Mouse (Mus musculus): ENCODE measurements around the gene Olfr1377.
"Not testable (repeated sequence)": the region's sequence is repeated elsewhere in the genome, so short reads cannot be mapped to it uniquely, and the experiment has no call there.

Gene Olfr1377

GRCm38 (mm10) chr11:50981667-50982066 is at the start of gene Olfr1377:
Olfr1377 (plus strand) TSS chr11:50981967.
- no peak for ATAC-seq (ENCODE audit: insufficient number of reproducible peaks, low FRiP score, low TSS enrichment)

GRCm38 (mm10) chr11:50932040-50932439 is 49.7 kb upstream of the Olfr1377 start:
- no peak for ATAC-seq (ENCODE audit: insufficient number of reproducible peaks, low FRiP score, low TSS enrichment)

GRCm38 (mm10) chr11:50938435-50938834 is 43.3 kb upstream of the Olfr1377 start:
- no peak for ATAC-seq (ENCODE audit: insufficient number of reproducible peaks, low FRiP score, low TSS enrichment)

DNA sequence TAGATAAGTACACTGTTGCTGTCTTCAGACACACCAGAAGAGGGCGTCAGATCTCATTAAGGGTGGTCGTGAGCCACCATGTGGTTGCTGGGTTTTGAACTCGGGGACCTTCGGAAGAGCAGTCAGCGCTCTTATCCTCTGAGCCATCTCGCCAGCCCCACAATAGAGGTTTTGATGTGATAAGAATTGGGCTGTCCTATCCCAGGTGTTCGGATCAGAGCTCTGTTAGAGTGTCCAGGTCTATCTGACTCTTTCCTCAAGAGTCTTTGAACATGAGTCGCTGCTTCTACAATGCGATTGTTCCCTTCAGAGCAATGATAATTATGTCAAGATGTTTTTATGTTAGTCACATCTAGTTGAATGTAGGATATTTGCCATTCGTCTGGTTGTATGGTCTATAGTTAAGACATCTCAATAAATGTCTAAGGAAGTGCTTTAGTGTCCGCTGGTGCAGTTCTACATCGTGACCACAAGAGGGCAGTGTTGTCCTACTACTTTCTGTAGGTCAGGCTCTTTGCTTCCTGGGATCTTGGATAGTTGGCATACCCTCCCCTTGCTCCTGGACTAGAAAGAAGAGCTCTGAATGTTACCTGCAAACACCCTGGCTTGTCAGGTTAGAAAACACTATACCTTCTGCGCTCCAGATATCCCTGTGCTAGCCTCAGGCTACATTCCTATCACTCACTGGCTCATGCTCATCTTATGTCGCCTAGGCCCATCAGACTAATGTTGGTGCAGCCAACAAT is 42.0 kb upstream of the Olfr1377 start:
- peak; percentile 40; the same call in 1 of the 2 replicates for ATAC-seq (ENCODE audit: insufficient number of reproducible peaks, low FRiP score, low TSS enrichment)

DNA sequence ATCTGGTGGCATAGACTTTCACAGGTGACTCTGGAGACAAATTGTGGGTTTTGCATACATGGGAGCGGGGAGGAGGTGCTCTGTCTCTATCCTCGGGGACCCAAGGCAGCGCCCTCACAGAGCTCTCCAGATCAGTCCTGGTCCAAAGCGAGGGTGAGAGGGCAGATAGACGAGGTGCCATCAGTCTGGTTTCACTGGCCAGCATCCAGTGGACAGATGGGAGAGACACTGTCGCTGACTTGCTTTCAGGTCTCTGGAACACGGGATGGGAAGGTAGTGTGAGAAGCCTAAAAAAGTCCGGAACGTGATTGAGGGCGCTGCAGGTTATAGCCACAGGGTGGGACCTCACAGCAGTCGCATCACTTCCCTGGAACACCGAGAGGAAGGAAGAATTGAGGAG is 39.4 kb upstream of the Olfr1377 start:
- no peak for ATAC-seq (ENCODE audit: insufficient number of reproducible peaks, low FRiP score, low TSS enrichment)

GRCm38 (mm10) chr11:50943506-50943905 is 38.3 kb upstream of the Olfr1377 start, which contains the start of gene 4933414I15Rik:
4933414I15Rik (minus strand) TSS chr11:50943765.
- ATAC-seq (ENCODE audit: insufficient number of reproducible peaks, low FRiP score, low TSS enrichment): no peak

DNA sequence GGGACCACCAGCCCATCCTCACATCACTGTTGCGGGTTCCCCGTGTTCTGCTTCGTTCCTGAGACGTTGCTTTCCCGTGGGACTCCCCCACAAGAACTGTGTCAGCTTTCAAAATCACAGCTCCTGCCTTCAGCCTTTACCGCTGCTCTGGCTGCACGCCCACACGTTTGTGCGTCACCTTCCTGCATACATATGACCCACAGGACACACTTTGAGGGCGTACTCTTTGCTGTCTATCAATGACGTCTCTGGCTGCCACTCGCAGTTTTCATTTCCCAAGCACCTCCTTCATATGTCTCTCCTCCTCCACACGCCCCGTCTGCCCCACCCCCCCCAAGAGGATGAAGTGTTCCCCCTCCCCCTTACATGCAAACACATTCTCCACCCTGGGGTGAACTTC is 29.5 kb upstream of the Olfr1377 start:
- ATAC-seq (ENCODE audit: insufficient number of reproducible peaks, low FRiP score, low TSS enrichment): no peak

DNA sequence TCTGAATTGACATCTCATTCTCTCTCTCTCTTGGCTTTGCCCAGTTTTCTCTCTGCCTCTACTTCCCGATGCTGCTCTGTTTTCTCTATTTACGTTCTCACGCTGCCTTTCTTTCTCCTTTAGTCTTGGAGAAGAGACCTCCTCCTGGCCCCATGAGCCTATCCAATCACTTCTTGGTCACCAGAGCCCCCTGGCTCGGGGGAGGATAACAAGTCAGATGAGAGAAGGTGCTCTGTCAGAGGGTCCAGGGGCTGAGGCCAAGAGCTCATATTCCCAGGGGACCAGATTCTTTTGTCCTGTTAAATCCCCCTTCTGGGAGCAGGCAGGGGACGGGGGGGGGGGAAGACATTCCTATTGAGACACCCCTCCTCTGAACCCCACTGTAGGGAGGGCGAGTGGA is 28.1 kb upstream of the Olfr1377 start, which contains the start of gene Prop1:
Gene Prop1 (minus strand): TSS at position 101 of the 400 bp plus-strand sequence.
- no peak for ATAC-seq (ENCODE audit: insufficient number of reproducible peaks, low FRiP score, low TSS enrichment)

DNA sequence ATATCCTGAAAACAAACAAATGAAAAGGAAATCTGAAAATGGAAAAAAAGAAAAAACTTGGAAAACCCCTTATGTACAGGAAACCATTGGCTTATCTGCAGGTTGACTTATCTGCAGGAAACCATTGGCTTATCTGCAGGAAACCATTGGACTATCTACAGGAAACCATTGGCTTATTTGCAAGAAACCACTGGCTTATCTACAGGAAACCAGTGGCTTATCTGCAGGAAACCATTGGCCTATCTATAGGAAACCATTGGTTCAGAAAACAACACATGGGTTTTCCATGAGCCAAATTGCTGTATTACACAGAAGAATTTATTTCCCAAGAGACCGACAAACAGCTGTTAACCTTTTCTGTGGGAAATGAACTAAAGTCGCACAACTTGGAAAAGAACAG is 16.9 kb upstream of the Olfr1377 start:
- no peak for ATAC-seq (ENCODE audit: insufficient number of reproducible peaks, low FRiP score, low TSS enrichment)

- no peak for ATAC-seq (ENCODE audit: insufficient number of reproducible peaks, low FRiP score, low TSS enrichment)
Measured at GRCm38 (mm10) chr11:50966230-50966629, 15.5 kb upstream of the Olfr1377 start, which contains the start of gene Olfr1378. Olfr1378 (plus strand) TSS chr11:50966530.

DNA sequence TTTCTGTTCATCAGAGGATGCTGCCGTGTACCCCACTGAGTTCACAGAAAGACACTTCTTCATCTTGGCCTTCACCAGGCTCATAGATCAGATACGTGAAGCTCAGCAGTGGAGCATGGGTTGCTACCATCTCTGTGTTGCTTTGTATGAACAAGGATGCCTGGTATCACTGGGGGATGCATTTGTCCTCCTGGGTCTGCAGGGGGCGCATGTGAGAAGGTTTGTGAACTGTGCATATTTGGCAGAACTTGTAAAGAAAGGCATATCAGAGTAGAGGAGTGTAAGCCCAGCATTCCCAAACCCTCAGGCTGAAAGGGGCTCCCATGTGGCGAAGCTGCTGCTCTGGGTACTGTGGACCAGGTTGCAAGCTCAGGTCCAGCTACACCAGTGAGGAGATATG is 4.6 kb upstream of the Olfr1377 start:
- ATAC-seq (ENCODE audit: insufficient number of reproducible peaks, low FRiP score, low TSS enrichment): no peak

DNA sequence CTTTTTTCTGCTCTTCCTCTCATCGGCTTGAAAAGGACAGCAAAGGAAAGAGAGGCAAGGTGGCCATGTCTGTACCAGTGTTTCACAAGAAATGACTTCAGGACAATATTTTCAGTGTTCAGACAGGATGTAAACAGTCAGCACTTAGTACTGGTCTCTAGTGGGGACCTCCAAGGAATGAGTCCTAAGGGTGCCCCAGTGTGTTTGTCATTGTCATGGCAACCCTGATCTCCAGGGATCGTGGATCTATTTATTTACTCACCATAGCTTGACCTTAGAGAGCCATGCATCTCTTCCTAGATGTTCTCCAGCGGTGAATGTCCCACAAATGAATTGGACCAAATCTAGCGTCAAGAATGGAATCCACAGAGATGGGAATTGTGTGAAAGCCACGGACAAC is 21.5 kb downstream of the Olfr1377 start, which contains the start of gene Olfr51:
Gene Olfr51 (plus strand): TSS at position 301 of the 400 bp plus-strand sequence.
- ATAC-seq (ENCODE audit: insufficient number of reproducible peaks, low FRiP score, low TSS enrichment): no peak

GRCm38 (mm10) chr11:51011821-51012220 is 30.1 kb downstream of the Olfr1377 start:
- no peak for ATAC-seq (ENCODE audit: insufficient number of reproducible peaks, low FRiP score, low TSS enrichment)

GRCm38 (mm10) chr11:51013936-51014335 is 32.2 kb downstream of the Olfr1377 start, which contains the start of gene Olfr54:
Olfr54 (plus strand) TSS chr11:51014236.
- ATAC-seq (ENCODE audit: insufficient number of reproducible peaks, low FRiP score, low TSS enrichment): no peak

GRCm38 (mm10) chr11:51016341-51016740 is 34.6 kb downstream of the Olfr1377 start:
- no peak for ATAC-seq (ENCODE audit: insufficient number of reproducible peaks, low FRiP score, low TSS enrichment)

GRCm38 (mm10) chr11:51026811-51027210 is 45.0 kb downstream of the Olfr1377 start:
- ATAC-seq (ENCODE audit: insufficient number of reproducible peaks, low FRiP score, low TSS enrichment): not testable (repeated sequence)

DNA sequence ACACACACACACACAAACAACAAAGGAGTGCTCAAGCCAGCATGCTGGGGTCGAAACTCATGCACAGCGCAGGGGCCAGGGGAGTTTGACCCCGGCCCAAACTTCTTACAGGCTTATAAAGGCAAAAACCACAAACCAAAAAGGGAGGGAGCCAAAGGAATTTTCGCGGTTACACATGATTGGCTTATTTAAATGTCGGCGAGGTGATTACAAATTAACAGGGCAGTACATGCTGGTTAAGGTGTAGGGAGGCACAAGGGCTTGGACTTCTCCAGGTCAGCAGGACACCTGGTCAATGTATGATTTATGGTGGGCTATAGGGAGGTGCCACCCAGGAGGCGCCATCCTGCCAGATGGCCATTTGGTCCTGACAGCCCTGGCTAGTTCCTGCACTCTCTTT is 47.6 kb downstream of the Olfr1377 start:
- ATAC-seq (ENCODE audit: insufficient number of reproducible peaks, low FRiP score, low TSS enrichment): not testable (repeated sequence)

DNA sequence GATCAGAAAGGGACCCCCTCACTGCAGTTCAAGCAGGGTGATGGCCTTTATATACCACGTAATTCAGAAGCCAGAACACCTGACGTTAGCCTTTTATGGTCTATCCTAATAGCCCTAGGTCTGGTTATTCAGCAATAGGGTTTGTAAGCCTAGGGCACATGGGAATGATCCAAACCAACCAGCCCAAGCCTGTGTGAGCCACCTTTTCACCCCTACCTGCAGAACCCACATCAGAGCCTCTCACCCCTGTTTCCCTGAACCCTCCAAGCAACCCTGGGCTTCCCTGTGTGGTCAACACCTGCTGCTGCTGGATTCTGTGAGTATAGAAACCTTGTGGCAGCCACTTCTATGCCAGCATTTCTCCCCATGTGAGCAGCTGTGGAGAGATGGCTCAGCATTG is 48.5 kb downstream of the Olfr1377 start:
- ATAC-seq (ENCODE audit: insufficient number of reproducible peaks, low FRiP score, low TSS enrichment): no peak

DNA sequence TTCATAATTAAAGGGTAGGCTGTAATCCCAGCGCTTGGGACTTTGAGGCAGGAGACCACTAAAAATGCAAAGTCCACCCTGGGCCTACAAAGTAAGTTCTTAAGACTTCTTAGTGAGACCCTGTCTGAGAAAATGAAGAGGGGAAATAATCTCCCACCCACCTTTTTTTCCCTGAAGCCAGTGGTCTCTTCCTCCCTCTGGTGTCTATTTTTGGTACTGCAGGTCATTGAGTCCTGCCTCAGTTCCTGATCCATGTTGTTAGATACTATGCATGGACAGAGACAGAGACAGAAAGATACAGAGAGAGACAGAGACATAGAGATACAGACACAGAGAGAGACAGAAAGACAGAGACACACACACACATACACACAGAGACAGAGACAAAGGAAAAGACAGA is 51.1 kb downstream of the Olfr1377 start:
- ATAC-seq (ENCODE audit: insufficient number of reproducible peaks, low FRiP score, low TSS enrichment): no peak

DNA sequence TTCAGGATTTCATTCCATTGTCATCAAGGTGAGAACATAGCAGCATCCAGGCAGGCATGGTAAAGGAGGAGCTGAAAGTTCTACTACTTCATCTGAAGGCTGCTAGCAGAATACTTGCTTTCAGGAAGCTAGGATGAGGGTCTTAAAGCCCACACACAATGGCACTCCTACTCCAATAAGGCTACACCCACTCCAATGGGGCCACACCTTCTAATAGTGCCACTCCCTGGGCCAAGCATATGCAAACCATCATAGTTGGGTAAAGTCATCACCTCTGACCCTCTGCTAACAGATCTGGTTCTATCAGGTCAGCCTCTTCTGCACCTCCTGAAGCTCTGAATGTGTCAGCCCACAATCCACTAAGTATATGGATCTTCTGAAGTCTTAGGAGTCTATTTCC is 52.4 kb downstream of the Olfr1377 start:
- not testable (repeated sequence) for ATAC-seq (ENCODE audit: insufficient number of reproducible peaks, low FRiP score, low TSS enrichment)

DNA sequence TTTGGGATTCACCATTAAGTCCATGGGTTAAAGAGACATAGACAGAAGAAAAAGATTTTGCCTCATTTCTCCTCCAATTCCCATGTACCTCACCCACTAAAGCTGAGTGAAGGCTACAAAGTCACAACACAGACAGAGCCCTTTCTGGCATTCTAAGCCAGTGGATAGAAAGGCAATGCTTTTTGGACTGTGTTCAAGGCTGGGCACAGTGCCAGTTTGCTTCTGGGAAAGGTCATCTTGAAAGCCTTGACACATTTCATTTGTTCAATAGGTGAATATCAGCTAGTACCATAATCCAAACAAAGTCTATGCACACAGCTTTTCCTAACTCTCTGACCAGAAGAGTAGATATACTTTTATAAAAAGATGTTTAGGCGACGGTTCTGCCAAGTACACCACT is 54.2 kb downstream of the Olfr1377 start:
- ATAC-seq (ENCODE audit: insufficient number of reproducible peaks, low FRiP score, low TSS enrichment): no peak
